Mouse (Mus musculus) A20 (cell line): ENCODE measurements at regions not wholly inside any gene's neighbourhood (a gene's known extent, or its start where the extent isn't known, plus 50 kb on each side); places are given as distances from the start of the nearest gene placed in this dataset.

Source experiments
- DNase-seq: peaks from one replicate; pipeline ENCODE4 v3.0.0-alpha.2; 2011; ENCODE audit warnings: low read depth, low spot score

GRCm38 (mm10) chr11:90132579-90132978 lies 54.9 kb upstream of the Gm45716 start:
- DNase-seq, result no peak

- DNase-seq, result no peak
Observed at GRCm38 (mm10) chr11:90136307-90136706, 51.2 kb upstream of the Gm45716 start.
